Mouse (Mus musculus): Measurements from ENCODE around the gene 6430628N08Rik.

6430628N08Rik gene

DNA sequence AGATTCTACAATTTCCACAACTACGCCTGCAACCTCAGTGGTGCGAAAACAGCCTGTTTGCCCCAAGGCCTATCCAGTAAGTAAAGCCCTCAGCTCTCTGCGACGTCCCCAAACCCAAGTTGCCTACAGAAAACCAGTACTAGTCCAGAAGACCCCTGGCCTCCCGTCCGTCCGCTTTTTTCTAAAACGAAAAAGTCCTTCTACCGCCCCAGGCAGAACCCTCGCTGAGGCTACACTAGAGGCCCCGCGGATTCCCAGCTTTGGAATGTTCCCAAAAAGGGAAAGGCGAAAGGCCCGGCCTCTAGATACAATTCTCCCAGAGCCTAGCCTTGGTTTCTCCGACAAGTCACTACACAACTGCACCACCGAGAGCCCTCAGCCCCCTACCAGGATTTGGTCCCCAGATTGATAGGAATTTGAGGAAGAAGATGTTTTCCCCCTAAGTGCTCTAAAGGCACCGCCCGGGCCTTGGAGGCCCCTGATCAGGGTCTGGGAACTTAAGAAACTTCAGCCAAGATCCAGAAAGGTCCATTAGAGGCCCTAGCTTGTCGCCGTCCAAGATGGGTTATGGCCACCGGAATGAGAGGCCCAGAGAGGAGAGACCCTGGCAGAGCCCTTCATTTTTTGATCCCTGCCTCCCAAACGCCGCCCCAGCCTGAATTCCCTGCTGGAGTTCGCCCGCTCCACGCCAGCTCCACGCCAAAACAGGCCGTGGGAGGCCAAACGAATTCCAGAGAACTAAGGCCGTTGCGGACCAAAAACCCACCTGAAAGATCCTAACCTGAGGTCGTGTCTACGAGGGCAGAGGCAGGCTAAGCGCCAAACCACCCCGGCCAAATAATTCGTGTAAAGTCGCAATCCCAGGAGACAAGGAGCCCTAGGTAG is 48.1 kb downstream of the 6430628N08Rik start:
- no peak for DNase-seq (ENCODE audit: low read depth, low spot score)

DNA sequence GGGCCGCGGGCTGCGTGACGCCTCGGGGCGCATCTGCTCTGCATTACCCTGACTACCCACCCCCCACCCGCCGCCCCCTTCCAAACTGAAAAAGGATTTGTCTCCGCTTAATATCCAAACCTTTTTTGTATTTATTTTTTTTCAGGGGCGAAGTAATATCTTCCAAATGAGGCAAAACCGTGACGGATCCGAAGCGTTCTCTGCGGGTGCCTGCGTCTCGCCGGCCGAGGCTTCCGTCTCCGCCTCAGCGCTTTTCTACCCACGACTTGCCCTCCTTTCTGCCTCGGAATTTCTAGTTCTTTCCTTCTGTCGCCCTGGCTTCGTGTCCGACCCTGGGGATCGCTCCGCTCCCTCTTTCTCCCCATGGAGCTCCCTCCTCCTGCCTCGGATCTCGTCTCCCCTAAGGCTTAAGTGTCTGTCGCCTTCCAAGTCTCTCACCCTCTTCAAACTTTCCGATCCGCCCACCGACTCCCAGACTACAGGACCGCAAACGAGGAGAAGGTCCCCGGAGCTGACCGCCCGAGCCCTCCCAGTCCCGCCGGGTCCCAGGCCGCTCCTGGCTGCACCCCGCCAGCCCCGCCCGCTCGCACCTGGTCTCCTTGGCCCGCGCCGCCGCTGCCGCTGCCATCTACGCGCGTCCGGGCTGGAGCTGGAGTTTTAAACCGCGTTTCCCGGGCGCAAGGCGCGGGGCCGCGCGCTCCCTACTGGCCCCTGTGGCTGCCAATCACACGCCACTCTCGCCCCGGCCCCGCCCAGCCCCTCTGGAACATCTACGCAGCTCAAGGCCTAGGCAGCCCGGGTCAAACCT is 49.0 kb downstream of the 6430628N08Rik start, which contains the start of gene Dmbx1:
Dmbx1 (minus strand) TSS at position 632 of the 808 bp plus-strand sequence.
- DNase-seq (ENCODE audit: low read depth, low spot score) = no peak

DNA sequence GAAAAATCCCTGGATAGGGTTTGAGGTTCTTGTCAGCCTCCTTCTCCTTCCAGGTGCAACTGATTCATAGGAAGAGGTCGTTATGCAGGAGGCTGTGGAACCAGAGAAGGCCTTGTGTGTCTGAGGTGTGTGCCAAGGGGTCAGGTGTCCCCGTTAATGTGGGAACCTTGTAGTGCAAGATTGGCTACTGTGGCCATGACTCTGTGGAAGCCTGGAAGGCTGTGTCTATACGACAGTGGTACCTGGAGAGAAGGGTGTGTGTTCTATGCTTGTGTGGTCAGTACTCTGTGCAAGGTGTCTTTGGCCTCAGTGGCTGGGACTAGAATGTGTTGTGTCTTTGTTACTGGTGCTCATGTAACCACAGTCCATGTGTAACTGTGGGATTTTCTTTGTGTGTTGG is 50.2 kb downstream of the 6430628N08Rik start:
- DNase-seq (ENCODE audit: low read depth, low spot score) = no peak

DNA sequence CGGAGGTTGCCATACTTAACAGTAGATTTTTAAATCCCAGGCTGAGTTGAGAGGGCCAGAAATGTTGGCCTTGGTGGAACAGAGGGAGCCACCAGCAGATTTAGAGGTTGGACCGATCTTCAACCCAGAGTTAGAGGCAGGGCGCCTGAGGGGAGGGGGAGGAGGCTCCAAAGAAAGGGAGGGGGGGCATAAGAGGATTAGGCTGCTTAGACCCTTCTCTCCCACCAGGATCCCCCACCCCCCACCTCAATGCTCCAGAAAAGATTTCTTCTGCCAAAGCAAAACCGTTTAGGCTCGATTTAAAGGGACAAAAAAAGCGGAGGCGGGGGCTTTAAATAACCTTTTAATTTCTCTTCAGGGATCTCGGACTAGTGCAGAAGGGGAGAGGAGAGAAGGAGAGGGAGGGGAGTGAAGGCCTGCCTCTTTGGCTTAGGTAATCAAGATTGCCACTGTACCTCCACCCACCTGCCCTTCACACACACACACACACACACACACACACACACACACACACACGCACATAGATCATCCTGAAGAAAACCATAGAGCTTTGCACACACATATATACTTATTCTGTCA is 50.9 kb downstream of the 6430628N08Rik start:
- DNase-seq (ENCODE audit: low read depth, low spot score) = no peak

DNA sequence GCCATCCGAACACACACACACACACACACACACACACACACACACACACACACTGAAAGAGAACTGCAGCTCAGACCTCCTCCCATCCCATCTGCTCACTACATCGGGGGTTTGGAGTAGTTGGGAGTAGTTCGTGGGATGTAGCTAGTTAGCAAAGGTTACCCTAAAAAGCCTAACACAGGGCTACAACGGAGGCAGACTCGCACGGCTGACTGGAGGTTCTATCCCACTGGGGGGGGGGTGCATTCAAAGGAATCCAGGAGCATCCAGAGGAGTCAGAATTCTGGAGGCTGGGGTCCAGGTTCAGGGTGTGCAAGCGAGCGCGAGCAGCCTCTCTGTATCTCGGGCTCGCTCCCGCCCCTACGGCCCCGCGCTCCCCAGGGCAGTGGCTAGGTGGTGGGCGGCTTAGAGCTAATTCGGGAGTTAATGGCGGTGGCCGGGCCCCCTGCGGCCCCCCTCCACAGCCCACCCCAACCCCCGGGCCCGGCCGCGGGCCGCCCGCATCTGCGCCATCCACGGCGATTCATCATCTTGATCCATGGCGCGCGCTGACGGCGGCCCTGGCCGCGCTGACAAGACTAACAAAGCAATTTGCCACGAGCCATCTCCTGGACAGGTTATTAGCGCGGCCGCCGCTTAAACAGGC is 53.3 kb downstream of the 6430628N08Rik start:
- DNase-seq (ENCODE audit: low read depth, low spot score) = no peak

Data from skeletal muscle tissue, adult 2 months (tissue).